Mouse (Mus musculus) spleen, postnatal 36 days (tissue): ENCODE measurements at regions not wholly inside any gene's neighbourhood (a gene's known extent, or its start where the extent isn't known, plus 50 kb on each side); places are given as distances from the start of the nearest gene placed in this dataset.

Experiments
- DNase-seq, 2 experiments: peaks; one replicate each; pipeline ENCODE4 v3.0.0; 2022; ENCODE audit warnings: low spot score in 2 of 2, mixed read lengths in 1 of 2

- peak in 1 of 2 experiments; percentile 2 for DNase-seq
Observed at GRCm38 (mm10) chr2:51014232-51014631, 134.7 kb downstream of the Rnd3 start.

- DNase-seq, result peak in 1 of 2 experiments; percentile 3
Observed at GRCm38 (mm10) chr2:51013090-51013489, 135.8 kb downstream of the Rnd3 start.

- DNase-seq, result no peak
Observed at GRCm38 (mm10) chr2:51008251-51008533, 140.7 kb downstream of the Rnd3 start.

GRCm38 (mm10) chr2:51007409-51008250, 141.3 kb downstream of the Rnd3 start:
- DNase-seq, result no peak

- no peak for DNase-seq
Observed at GRCm38 (mm10) chr2:51006818-51007217, 142.1 kb downstream of the Rnd3 start.

- no peak for DNase-seq
Observed at GRCm38 (mm10) chr2:51001548-51001947, 147.4 kb downstream of the Rnd3 start.

GRCm38 (mm10) chr2:50983883-50984410, 165.0 kb downstream of the Rnd3 start:
- no peak for DNase-seq

GRCm38 (mm10) chr2:50982571-50982970, 166.3 kb downstream of the Rnd3 start:
- no peak for DNase-seq

- no peak for DNase-seq
Observed at GRCm38 (mm10) chr2:50978356-50978755, 170.6 kb downstream of the Rnd3 start.

- no peak for DNase-seq
Observed at GRCm38 (mm10) chr2:50971131-50971825, 177.6 kb downstream of the Rnd3 start.

- DNase-seq, result no peak
Observed at GRCm38 (mm10) chr2:50968382-50968781, 180.5 kb downstream of the Rnd3 start.

- DNase-seq, result no peak
Observed at GRCm38 (mm10) chr2:50967826-50968225, 181.1 kb downstream of the Rnd3 start.

- no peak for DNase-seq
Observed at GRCm38 (mm10) chr2:50967133-50967532, 181.8 kb downstream of the Rnd3 start.

- DNase-seq, result no peak
Observed at GRCm38 (mm10) chr2:50965485-50966017, 183.4 kb downstream of the Rnd3 start.

GRCm38 (mm10) chr2:50964062-50964461, 184.8 kb downstream of the Rnd3 start:
- DNase-seq, result no peak

- no peak for DNase-seq
Observed at GRCm38 (mm10) chr2:50961049-50961448, 187.9 kb downstream of the Rnd3 start.

GRCm38 (mm10) chr2:50959323-50959722, 189.6 kb downstream of the Rnd3 start:
- DNase-seq, result no peak

- DNase-seq, result no peak
Observed at GRCm38 (mm10) chr2:50954361-50955066, 194.4 kb downstream of the Rnd3 start.

GRCm38 (mm10) chr2:50951027-50951426, 197.9 kb downstream of the Rnd3 start:
- DNase-seq, result no peak

GRCm38 (mm10) chr2:50949717-50950116, 199.2 kb downstream of the Rnd3 start:
- no peak for DNase-seq

- DNase-seq, result no peak
Observed at GRCm38 (mm10) chr2:50945526-50945925, 203.4 kb downstream of the Rnd3 start.

- DNase-seq, result peak in 1 of 2 experiments; percentile 7
Observed at GRCm38 (mm10) chr2:50943180-50943579, 205.7 kb downstream of the Rnd3 start.
